Mouse (Mus musculus) liver, embryonic 16.5 days (tissue): ENCODE measurements around the gene Wwp2. TPM values are rescaled to one million over a fixed set of nuclear protein-coding genes. Genes with fewer than 3 reads are reported as not detected.

Experiments
- ATAC-seq: fragments of 200-750 bp; cut with Nextera tagmentation; 2 replicates; pipeline ENCODE4 v1.8.0; 2017; ENCODE audit warnings: low read depth, mild to moderate bottlenecking, moderate number of reproducible peaks, moderate library complexity
- H3K27ac ChIP-seq: fragments of 300-500 bp; sonication (generic); 2 replicates; pipeline ENCODE4 v1.5.1; 2014; ENCODE audit warnings: mild to moderate bottlenecking, low read length
- H3K27me3 ChIP-seq: fragments of 300-500 bp; sonication (generic); 2 replicates; pipeline ENCODE4 v1.6.1; 2014; ENCODE audit warnings: low read depth, low read length, mixed read lengths; ENCODE audit not compliant: control insufficient read depth, insufficient read depth
- H3K36me3 ChIP-seq: fragments of 300-500 bp; sonication (generic); 2 replicates; pipeline ENCODE4 v1.6.1; 2014; ENCODE audit warnings: mild to moderate bottlenecking; ENCODE audit not compliant: control insufficient read depth, insufficient read depth
- H3K4me1 ChIP-seq: fragments of 300-500 bp; sonication (generic); 2 replicates; pipeline ENCODE4 v1.6.1; 2014; ENCODE audit warnings: low read depth, low read length, mixed read lengths; ENCODE audit not compliant: control insufficient read depth
- H3K4me2 ChIP-seq: fragments of 300-500 bp; sonication (generic); 2 replicates; pipeline ENCODE4 v1.6.1; 2014; ENCODE audit warnings: low read depth, low read length, mixed read lengths
- H3K4me3 ChIP-seq: fragments of 300-500 bp; sonication (generic); 2 replicates; pipeline ENCODE4 v1.5.1; 2014; ENCODE audit warnings: low read depth, mild to moderate bottlenecking, low read length
- H3K9ac ChIP-seq: fragments of 300-500 bp; sonication (generic); 2 replicates; pipeline ENCODE4 v1.6.1; 2014; ENCODE audit warnings: low read depth, low read length
- H3K9me3 ChIP-seq: fragments of 300-500 bp; sonication (generic); replicated peaks from 2 replicates; pipeline ENCODE4 v1.6.1; 2016; ENCODE audit warnings: low read length; ENCODE audit not compliant: control insufficient read depth
- WGBS: fragments of 180-500 bp; shearing (Covaris S2); extraction: QIAGEN DNeasy Blood & Tissue Kit; methylation state at CpG from one replicate; pipeline ENCODE4 v1.1.7; 2014; ENCODE audit not compliant: insufficient replicate concordance; 5-methylcytosine and 5-hydroxymethylcytosine counted together
- polyA plus RNA-seq: library from polyadenylated mRNA; unstranded; fragments of >200 nt; fragmentation: Nextera tagmentation; extraction: Ambion mirVana; gene quantifications from 2 replicates; pipeline ENCODE4 v1.2.1, GENCODE M21; 2015

Wwp2 gene
- polyA plus RNA-seq, 1 experiment from 2014 or later = 32.7 TPM

- Histone ChIP-seq H3K4me1 (peaks cover 2% of the 10 kb centered on the region; the same call in 1 of the 2 replicates), H3K4me2 (peak overlapping the region; percentile 22; the same call in 1 of the 2 replicates), H3K4me3 (no peak overlapping the region), H3K27me3 (no peaks in the 10 kb centered on the region), H3K9ac (no peak overlapping the region), H3K9me3 (no peaks in the 10 kb centered on the region), H3K27ac (no peak overlapping the region), H3K36me3 (no peaks in the 10 kb centered on the region)
- ATAC-seq = peak; percentile 70
- 24% methylated on average over 16 of the region's 16 CpGs for WGBS
Measured at GRCm38 (mm10) chr8:107560820-107561536, 124.8 kb downstream of the Wwp2 start.

- Histone ChIP-seq H3K27me3 (no peaks in the 10 kb centered on the region), H3K27ac (no peak overlapping the region), H3K9me3 (no peaks in the 10 kb centered on the region), H3K4me3 (no peak overlapping the region), H3K4me2 (no peak overlapping the region), H3K36me3 (no peaks in the 10 kb centered on the region), H3K9ac (no peak overlapping the region), H3K4me1 (peaks cover 2% of the 10 kb centered on the region; the same call in 1 of the 2 replicates)
- 55% methylated on average over 9 of the region's 9 CpGs for WGBS
- ATAC-seq = no peak
Measured at GRCm38 (mm10) chr8:107562164-107562563, 126.0 kb downstream of the Wwp2 start.

- no peak overlapping the region for H3K27ac ChIP-seq
- no peaks in the 10 kb centered on the region for H3K36me3 ChIP-seq
- no peaks in the 10 kb centered on the region for H3K9me3 ChIP-seq
- no peaks in the 10 kb centered on the region for H3K27me3 ChIP-seq
- no peak overlapping the region for H3K4me3 ChIP-seq
- H3K4me1 ChIP-seq = no peaks in the 10 kb centered on the region; the same call in 1 of the 2 replicates
- no peak for ATAC-seq
- no peak overlapping the region for H3K4me2 ChIP-seq
- 47% methylated on average over 2 of the region's 2 CpGs for WGBS
- H3K9ac ChIP-seq = no peak overlapping the region
Measured at GRCm38 (mm10) chr8:107571046-107571445, 134.9 kb downstream of the Wwp2 start.

- peaks cover 4% of the 10 kb centered on the region for H3K4me1 ChIP-seq
- H3K9me3 ChIP-seq = no peaks in the 10 kb centered on the region
- no peak overlapping the region for H3K4me2 ChIP-seq
- no peak for ATAC-seq
- H3K36me3 ChIP-seq = no peaks in the 10 kb centered on the region
- no peak overlapping the region for H3K4me3 ChIP-seq
- no peak overlapping the region for H3K27ac ChIP-seq
- no peak overlapping the region for H3K9ac ChIP-seq
- 70% methylated on average over 7 of the region's 7 CpGs for WGBS
- H3K27me3 ChIP-seq = no peaks in the 10 kb centered on the region
Measured at GRCm38 (mm10) chr8:107571486-107572135, 135.4 kb downstream of the Wwp2 start.

GRCm38 (mm10) chr8:107572497-107572896, 136.3 kb downstream of the Wwp2 start:
- H3K27ac ChIP-seq = no peak overlapping the region
- no peak overlapping the region for H3K4me2 ChIP-seq
- no peaks in the 10 kb centered on the region for H3K36me3 ChIP-seq
- H3K9ac ChIP-seq = no peak overlapping the region
- no peaks in the 10 kb centered on the region for H3K27me3 ChIP-seq
- no peak overlapping the region for H3K4me3 ChIP-seq
- 52% methylated on average over 4 of the region's 4 CpGs for WGBS
- H3K9me3 ChIP-seq = no peaks in the 10 kb centered on the region
- H3K4me1 ChIP-seq = peaks cover 11% of the 10 kb centered on the region
- no peak for ATAC-seq

GRCm38 (mm10) chr8:107574771-107575170, 138.6 kb downstream of the Wwp2 start:
- Histone ChIP-seq H3K9ac (no peak overlapping the region), H3K27me3 (no peaks in the 10 kb centered on the region), H3K27ac (no peak overlapping the region), H3K4me1 (peaks cover 22% of the 10 kb centered on the region), H3K4me2 (no peak overlapping the region), H3K4me3 (no peak overlapping the region), H3K36me3 (peaks cover 2% of the 10 kb centered on the region), H3K9me3 (no peaks in the 10 kb centered on the region)
- ATAC-seq = no peak
- 80% methylated on average over 3 of the region's 3 CpGs for WGBS

GRCm38 (mm10) chr8:107576702-107577101, 140.5 kb downstream of the Wwp2 start:
- WGBS = 10% methylated on average over 10 of the region's 10 CpGs
- Histone ChIP-seq H3K36me3 (peaks cover 21% of the 10 kb centered on the region), H3K9me3 (no peaks in the 10 kb centered on the region), H3K27ac (no peak overlapping the region), H3K27me3 (no peaks in the 10 kb centered on the region), H3K4me2 (peak overlapping the region; percentile 35), H3K4me1 (peaks cover 22% of the 10 kb centered on the region), H3K4me3 (peak overlapping the region; percentile 29), H3K9ac (no peak overlapping the region)
- ATAC-seq = peak; percentile 44; the same call in 1 of the 2 replicates

GRCm38 (mm10) chr8:107577640-107578039, 141.5 kb downstream of the Wwp2 start:
- no peaks in the 10 kb centered on the region for H3K9me3 ChIP-seq
- 20% methylated on average over 4 of the region's 4 CpGs for WGBS
- peak; percentile 85 for ATAC-seq
- H3K4me2 ChIP-seq = 0 out of 2 replicates have a peak overlapping the region, but pooled peaks have one; percentile 6
- peaks cover 30% of the 10 kb centered on the region for H3K36me3 ChIP-seq
- peaks cover 22% of the 10 kb centered on the region for H3K4me1 ChIP-seq
- H3K27ac ChIP-seq = peak overlapping the region; percentile 66
- H3K9ac ChIP-seq = 0 out of 2 replicates have a peak overlapping the region, but pooled peaks have one; percentile 8
- H3K4me3 ChIP-seq = no peak overlapping the region
- H3K27me3 ChIP-seq = no peaks in the 10 kb centered on the region

GRCm38 (mm10) chr8:107578132-107578531, 142.0 kb downstream of the Wwp2 start:
- Histone ChIP-seq H3K9me3 (no peaks in the 10 kb centered on the region), H3K4me1 (peaks cover 22% of the 10 kb centered on the region), H3K27me3 (no peaks in the 10 kb centered on the region), H3K9ac (no peak overlapping the region), H3K36me3 (peaks cover 35% of the 10 kb centered on the region), H3K4me3 (no peak overlapping the region), H3K27ac (peak overlapping the region; percentile 66), H3K4me2 (no peak overlapping the region)
- 32% methylated on average over 8 of the region's 8 CpGs for WGBS
- ATAC-seq = no peak
